Mouse (Mus musculus) cerebellum, adult 9-10 months (tissue): ENCODE measurements around the gene Gm21830.
A peak's percentile ranks its signal among the peaks of the same experiment; 100 is the strongest.
"Not testable (repeated sequence)": the region's sequence is repeated elsewhere in the genome, so short reads cannot be mapped to it uniquely, and the experiment has no call there.

Source experiments
- DNase-seq: peaks from one replicate; pipeline ENCODE4 v3.0.0; 2022

Gene Gm21830

DNA sequence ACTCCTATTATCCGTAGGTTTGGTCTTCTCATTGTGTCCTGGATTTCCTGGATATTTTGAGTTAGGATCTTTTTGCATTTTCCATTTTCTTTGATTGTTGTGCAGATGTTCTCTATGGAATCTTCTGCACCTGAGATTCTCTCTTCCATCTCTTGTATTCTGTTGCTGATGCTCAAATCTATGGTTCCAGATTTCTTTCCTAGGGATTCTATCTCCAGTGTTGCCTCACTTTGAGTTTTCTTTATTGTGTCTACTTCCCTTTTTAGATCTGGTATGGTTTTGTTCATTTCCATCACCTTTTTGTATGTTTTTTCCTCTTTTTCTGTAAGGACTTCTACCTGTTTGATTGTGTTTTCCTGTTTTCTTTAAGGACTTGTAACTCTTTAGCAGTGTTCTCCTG, at the start of gene Gm21830:
Gene Gm21830 (plus strand): TSS at position 301 of the 400 bp plus-strand sequence.
- not testable (repeated sequence) for DNase-seq

GRCm38 (mm10) chr2:67364506-67364905, 49.0 kb upstream of the Gm21830 start:
- no peak for DNase-seq

GRCm38 (mm10) chr2:67378504-67378903, 35.0 kb upstream of the Gm21830 start:
- DNase-seq: no peak

DNA sequence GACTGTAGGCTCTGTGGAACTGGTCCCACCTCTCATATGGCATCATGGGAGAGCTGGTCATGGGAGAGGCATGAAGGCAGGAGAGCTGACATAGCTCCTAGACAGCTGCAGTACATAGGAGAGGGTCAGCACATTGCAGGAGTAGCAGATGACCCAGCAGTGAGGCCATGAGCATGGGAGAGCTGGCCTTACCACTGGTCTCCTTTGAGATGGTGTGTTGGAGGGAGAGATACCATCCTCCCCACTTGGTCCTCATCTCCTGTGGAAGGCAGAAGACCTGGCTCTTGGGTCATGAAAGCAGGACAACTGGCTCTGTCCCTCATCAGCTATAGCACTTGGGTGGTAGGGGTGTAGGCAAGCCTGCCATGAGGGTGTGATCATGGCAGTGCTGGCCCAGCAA, 7.3 kb downstream of the Gm21830 start:
- DNase-seq: no peak

- no peak for DNase-seq
Measured at GRCm38 (mm10) chr2:67422799-67423198, 9.3 kb downstream of the Gm21830 start.

DNA sequence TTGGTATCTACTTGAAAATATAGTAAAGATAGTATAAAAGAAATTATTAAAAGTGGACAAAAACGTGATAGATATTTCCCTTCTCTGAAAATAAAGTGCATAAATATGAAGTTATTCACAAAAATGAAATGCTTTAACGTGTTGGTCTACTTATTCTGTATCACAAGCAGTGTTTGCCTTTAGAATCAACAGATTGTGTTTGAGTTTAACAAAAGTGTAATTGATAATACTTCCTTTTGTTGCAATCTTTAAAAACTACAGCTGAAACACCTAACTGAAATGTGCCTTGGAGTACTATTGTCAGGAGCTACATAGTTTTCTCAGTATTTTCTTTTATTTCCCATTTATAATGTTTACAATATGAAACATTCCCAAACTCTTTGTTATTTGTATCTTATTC, 19.6 kb downstream of the Gm21830 start, which contains the start of gene Gm26727:
Gene Gm26727 (minus strand): TSS at position 101 of the 400 bp plus-strand sequence.
- DNase-seq: no peak

- DNase-seq: no peak
Measured at GRCm38 (mm10) chr2:67438309-67438708, 24.8 kb downstream of the Gm21830 start.

GRCm38 (mm10) chr2:67445780-67446179, 32.3 kb downstream of the Gm21830 start, which contains the start of gene Xirp2:
TSS of gene Xirp2 (plus strand) at chr2:67446002.
- no peak for DNase-seq

GRCm38 (mm10) chr2:67446772-67447171, 33.2 kb downstream of the Gm21830 start:
- DNase-seq: no peak

DNA sequence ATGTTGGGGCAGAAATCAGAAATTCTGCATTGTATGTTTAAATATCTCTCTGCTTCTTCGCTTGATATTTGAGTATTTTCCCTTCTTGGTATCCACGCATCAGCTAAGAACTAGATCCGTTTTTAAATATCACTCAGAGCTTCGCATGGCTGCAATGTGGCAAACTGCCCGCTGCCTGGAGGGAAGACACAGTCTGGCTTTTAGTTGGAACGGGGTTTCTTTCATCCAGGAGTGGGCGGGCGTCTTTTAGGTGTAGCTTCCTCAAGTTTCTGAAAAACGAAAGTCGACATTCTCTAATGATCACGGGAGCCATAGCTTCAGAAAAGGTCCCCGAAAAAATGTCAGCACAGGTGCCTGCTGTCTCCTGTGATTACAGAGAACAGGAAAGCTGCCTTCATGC, 33.7 kb downstream of the Gm21830 start:
- no peak for DNase-seq

DNA sequence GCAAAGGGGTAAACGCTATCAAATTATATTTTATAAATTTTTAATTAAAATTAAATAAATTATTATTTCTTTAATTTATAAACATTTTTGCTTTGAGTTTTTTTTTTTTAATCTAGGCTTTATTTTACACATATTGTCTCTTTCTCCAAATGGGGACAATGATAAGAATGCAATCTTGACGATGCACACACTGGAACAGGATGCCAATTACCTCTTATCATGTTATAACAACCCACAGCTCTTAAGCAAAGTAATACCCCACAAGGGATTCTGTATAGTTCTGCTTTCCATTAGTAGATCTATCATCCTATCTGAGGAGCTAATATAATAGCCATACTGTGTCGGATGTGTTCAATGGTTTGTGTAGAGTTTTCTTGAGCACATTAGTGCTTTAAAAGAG, 47.3 kb downstream of the Gm21830 start:
- DNase-seq: no peak

- DNase-seq: no peak
Measured at GRCm38 (mm10) chr2:67467036-67467435, 53.5 kb downstream of the Gm21830 start.

DNA sequence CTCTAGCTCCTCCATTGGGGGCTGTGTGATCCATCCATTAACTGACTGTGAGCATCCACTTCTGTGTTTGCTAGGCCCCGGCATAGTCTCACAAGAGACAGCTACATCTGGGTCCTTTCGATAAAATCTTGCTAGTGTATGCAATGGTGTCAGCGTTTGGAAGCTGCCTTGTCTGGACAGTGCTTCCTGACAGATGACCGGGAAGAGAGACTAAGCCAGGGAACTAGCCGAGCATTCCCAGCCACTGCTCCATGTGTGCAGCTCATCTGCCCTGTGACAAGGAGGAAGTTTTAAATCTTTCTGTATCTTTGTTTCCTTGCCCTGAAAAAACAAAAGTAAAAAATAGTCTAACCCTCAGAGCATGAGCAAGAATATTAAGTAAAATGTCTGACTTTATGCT, 56.5 kb downstream of the Gm21830 start:
- DNase-seq: not testable (repeated sequence)

- peak; percentile 29 for DNase-seq
Measured at GRCm38 (mm10) chr2:67477753-67478152, 64.2 kb downstream of the Gm21830 start.

- no peak for DNase-seq
Measured at GRCm38 (mm10) chr2:67481051-67481450, 67.5 kb downstream of the Gm21830 start.
